Mouse (Mus musculus): Measurements from ENCODE around the gene Bahd1. TPM values are rescaled to one million over a fixed set of nuclear protein-coding genes. Genes with fewer than 3 reads are reported as not detected.

The Bahd1 gene
- polyA plus RNA-seq, 1 experiment from 2014 or later: 8.9 TPM

- H3K4me1 ChIP-seq (replicated peaks): 0 out of 2 replicates have a peak, but pooled peaks cover 4% of the 10 kb centered on the region
- WGBS: 21% methylated on average over 2 of the region's 2 CpGs
- H3K27me3 ChIP-seq: no peaks in the 10 kb centered on the region
- H3K4me2 ChIP-seq: no peak overlapping the region
- no peak for ATAC-seq (ENCODE audit: low FRiP score, low read depth)
- H3K36me3 ChIP-seq: no peaks in the 10 kb centered on the region
- H3K27ac ChIP-seq (replicated peaks): no peak overlapping the region
- no peaks in the 10 kb centered on the region for H3K9me3 ChIP-seq
- H3K9ac ChIP-seq: no peak overlapping the region
- no peak overlapping the region for H3K4me3 ChIP-seq
Measured at GRCm38 (mm10) chr2:118959644-118960043, 59.5 kb downstream of the Bahd1 start.

GRCm38 (mm10) chr2:118960413-118960812 lies 60.2 kb downstream of the Bahd1 start:
- H3K4me2 ChIP-seq: no peak overlapping the region
- H3K4me1 ChIP-seq (replicated peaks): 0 out of 2 replicates have a peak, but pooled peaks cover 4% of the 10 kb centered on the region
- 94% methylated on average over 2 of the region's 2 CpGs for WGBS
- H3K36me3 ChIP-seq: no peaks in the 10 kb centered on the region
- H3K27ac ChIP-seq (replicated peaks): no peak overlapping the region
- no peak overlapping the region for H3K9ac ChIP-seq
- no peak overlapping the region for H3K4me3 ChIP-seq
- no peaks in the 10 kb centered on the region for H3K9me3 ChIP-seq
- no peaks in the 10 kb centered on the region for H3K27me3 ChIP-seq
- ATAC-seq (ENCODE audit: low FRiP score, low read depth): no peak

DNA sequence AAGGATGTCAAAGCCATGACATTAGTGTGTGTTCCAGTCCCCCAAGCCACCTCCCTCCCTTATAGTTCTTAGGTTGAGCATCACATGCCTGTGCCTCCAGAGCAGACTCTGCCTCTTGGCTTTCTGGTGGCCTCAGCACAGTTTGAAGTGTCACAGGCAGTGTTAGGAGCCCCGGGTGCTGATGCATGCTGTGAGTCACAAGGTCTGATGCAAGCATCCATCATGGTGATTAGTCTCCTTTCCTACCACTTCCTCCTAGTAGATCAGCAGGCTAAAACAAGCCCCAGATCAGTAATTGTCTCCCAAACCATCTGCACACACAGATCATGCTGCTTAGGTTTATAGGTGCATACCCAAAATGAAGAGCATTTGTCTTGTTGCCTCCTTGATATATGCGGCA lies 61.4 kb downstream of the Bahd1 start:
- H3K4me3 ChIP-seq: no peak overlapping the region
- no peak overlapping the region for H3K4me2 ChIP-seq
- H3K4me1 ChIP-seq (replicated peaks): 0 out of 2 replicates have a peak, but pooled peaks cover 4% of the 10 kb centered on the region
- no peaks in the 10 kb centered on the region for H3K9me3 ChIP-seq
- H3K27ac ChIP-seq (replicated peaks): no peak overlapping the region
- no peaks in the 10 kb centered on the region for H3K27me3 ChIP-seq
- ATAC-seq (ENCODE audit: low FRiP score, low read depth): no peak
- no peaks in the 10 kb centered on the region for H3K36me3 ChIP-seq
- WGBS: 36% methylated on average over 2 of the region's 2 CpGs
- H3K9ac ChIP-seq: no peak overlapping the region

GRCm38 (mm10) chr2:118963007-118963675 lies 63.0 kb downstream of the Bahd1 start:
- 0 out of 2 replicates have a peak, but pooled peaks cover 4% of the 10 kb centered on the region for H3K4me1 ChIP-seq (replicated peaks)
- no peak for ATAC-seq (ENCODE audit: low FRiP score, low read depth)
- no peaks in the 10 kb centered on the region for H3K27me3 ChIP-seq
- H3K4me2 ChIP-seq: no peak overlapping the region
- no peak overlapping the region for H3K9ac ChIP-seq
- H3K27ac ChIP-seq (replicated peaks): no peak overlapping the region
- H3K9me3 ChIP-seq: no peaks in the 10 kb centered on the region
- 59% methylated on average over 9 of the region's 9 CpGs for WGBS
- no peaks in the 10 kb centered on the region for H3K36me3 ChIP-seq
- no peak overlapping the region for H3K4me3 ChIP-seq

GRCm38 (mm10) chr2:118963676-118964012 lies 63.5 kb downstream of the Bahd1 start:
- H3K27ac ChIP-seq (replicated peaks): no peak overlapping the region
- ATAC-seq (ENCODE audit: low FRiP score, low read depth): no peak
- H3K4me2 ChIP-seq: peak overlapping the region; percentile 7; the same call in 1 of the 2 replicates
- no peak overlapping the region for H3K4me3 ChIP-seq
- H3K4me1 ChIP-seq (replicated peaks): 0 out of 2 replicates have a peak, but pooled peaks cover 4% of the 10 kb centered on the region
- H3K9ac ChIP-seq: no peak overlapping the region
- H3K9me3 ChIP-seq: no peaks in the 10 kb centered on the region
- H3K27me3 ChIP-seq: no peaks in the 10 kb centered on the region
- no peaks in the 10 kb centered on the region for H3K36me3 ChIP-seq
- WGBS: 53% methylated on average over 7 of the region's 7 CpGs

DNA sequence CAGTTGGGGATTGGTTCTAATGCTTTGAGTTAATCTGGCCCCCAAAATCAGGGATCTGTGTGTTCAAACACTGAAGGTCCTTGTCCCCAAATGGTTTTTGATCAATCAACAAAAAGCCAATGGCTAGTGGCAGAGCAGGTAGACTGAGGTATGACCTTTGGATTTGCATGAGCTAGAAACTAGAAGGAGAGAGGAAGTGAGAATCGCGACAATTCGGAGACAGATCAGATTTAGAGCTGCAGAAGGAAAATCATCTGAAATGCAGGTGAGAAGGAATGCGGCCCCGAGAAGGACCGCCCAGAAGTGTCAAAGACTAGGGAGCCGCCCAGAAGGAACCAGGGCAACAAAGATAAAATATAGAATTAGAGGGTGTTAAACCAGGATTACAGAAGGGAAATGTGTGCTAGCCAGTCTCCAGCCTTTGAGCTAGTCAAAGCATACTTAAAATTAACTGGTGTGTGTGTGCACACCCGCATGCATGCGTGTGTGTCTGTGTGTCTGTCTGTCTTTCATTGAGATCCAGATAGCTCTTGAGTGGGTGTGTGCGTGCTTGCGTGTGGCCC lies 69.5 kb downstream of the Bahd1 start:
- H3K4me2 ChIP-seq: no peak overlapping the region
- H3K4me3 ChIP-seq: no peak overlapping the region
- WGBS: 91% methylated on average over 11 of the region's 11 CpGs
- no peaks in the 10 kb centered on the region for H3K9me3 ChIP-seq
- no peak for ATAC-seq (ENCODE audit: low FRiP score, low read depth)
- no peak overlapping the region for H3K27ac ChIP-seq (replicated peaks)
- peaks cover 3% of the 10 kb centered on the region for H3K4me1 ChIP-seq (replicated peaks)
- peaks cover 19% of the 10 kb centered on the region for H3K27me3 ChIP-seq
- no peak overlapping the region for H3K9ac ChIP-seq
- H3K36me3 ChIP-seq: no peaks in the 10 kb centered on the region

- Histone ChIP-seq H3K4me1 (replicated peaks) (peaks cover 15% of the 10 kb centered on the region), H3K9me3 (no peaks in the 10 kb centered on the region), H3K27ac (replicated peaks) (no peak overlapping the region), H3K27me3 (peaks cover 27% of the 10 kb centered on the region), H3K4me2 (peak overlapping the region; percentile 88), H3K9ac (no peak overlapping the region), H3K36me3 (no peaks in the 10 kb centered on the region), H3K4me3 (no peak overlapping the region)
- WGBS: 81% methylated on average over 5 of the region's 5 CpGs
- ATAC-seq (ENCODE audit: low FRiP score, low read depth): no peak
Measured at GRCm38 (mm10) chr2:118972048-118972447, 71.9 kb downstream of the Bahd1 start.

GRCm38 (mm10) chr2:118972687-118973376 lies 72.7 kb downstream of the Bahd1 start:
- H3K4me2 ChIP-seq: peak overlapping the region; percentile 88
- peak; percentile 82 for ATAC-seq (ENCODE audit: low FRiP score, low read depth)
- H3K27me3 ChIP-seq: peaks cover 34% of the 10 kb centered on the region
- H3K36me3 ChIP-seq: no peaks in the 10 kb centered on the region
- H3K4me1 ChIP-seq (replicated peaks): peaks cover 15% of the 10 kb centered on the region
- peak overlapping the region; percentile 42 for H3K4me3 ChIP-seq
- peak overlapping the region; percentile 28; the same call in 1 of the 2 replicates for H3K9ac ChIP-seq
- H3K27ac ChIP-seq (replicated peaks): no peak overlapping the region
- H3K9me3 ChIP-seq: no peaks in the 10 kb centered on the region
- under 1% methylated on average over 33 of the region's 33 CpGs for WGBS

Other genes starting within 250 kb of the Bahd1 start
- 46.9 and 48.6 TPM in 2 replicates for gene Pak6, start 237.1 kb upstream of the Bahd1 start, polyA plus RNA-seq (2015; fragmentation: Nextera tagmentation; extraction: Ambion mirVana)
- 0.05 TPM in 1 of 2 replicates, not detected in the other for gene Ankrd63, start 196.4 kb upstream of the Bahd1 start, polyA plus RNA-seq (2015; fragmentation: Nextera tagmentation; extraction: Ambion mirVana)
- 0.80 and 0.96 TPM in 2 replicates for gene Plcb2, start 171.9 kb upstream of the Bahd1 start, polyA plus RNA-seq (2015; fragmentation: Nextera tagmentation; extraction: Ambion mirVana)
- gene Inafm2, start 154.6 kb upstream of the Bahd1 start, polyA plus RNA-seq (2015; fragmentation: Nextera tagmentation; extraction: Ambion mirVana): 18.9 and 20.6 TPM in 2 replicates
- 1.0 and 1.5 TPM in 2 replicates for gene Ccdc9b, start 137.7 kb upstream of the Bahd1 start, polyA plus RNA-seq (2015; fragmentation: Nextera tagmentation; extraction: Ambion mirVana)
- gene Phgr1, start 127.6 kb upstream of the Bahd1 start, polyA plus RNA-seq (2015; fragmentation: Nextera tagmentation; extraction: Ambion mirVana): not detected in 2 replicates
- gene Disp2, start 120.7 kb upstream of the Bahd1 start, polyA plus RNA-seq (2015; fragmentation: Nextera tagmentation; extraction: Ambion mirVana): 71.6 and 73.5 TPM in 2 replicates
- 23.0 and 35.1 TPM in 2 replicates for gene Knstrn, start 86.4 kb upstream of the Bahd1 start, polyA plus RNA-seq (2015; fragmentation: Nextera tagmentation; extraction: Ambion mirVana)
- 45.4 and 51.8 TPM in 2 replicates for gene Ivd, start 38.4 kb upstream of the Bahd1 start, polyA plus RNA-seq (2015; fragmentation: Nextera tagmentation; extraction: Ambion mirVana)
- gene Chst14, start 26.1 kb downstream of the Bahd1 start, polyA plus RNA-seq (2015; fragmentation: Nextera tagmentation; extraction: Ambion mirVana): 6.2 and 6.9 TPM in 2 replicates
- 37.0 and 39.0 TPM in 2 replicates for gene Ccdc32, start 129.0 kb downstream of the Bahd1 start, polyA plus RNA-seq (2015; fragmentation: Nextera tagmentation; extraction: Ambion mirVana)
- gene Rpusd2, start 134.4 kb downstream of the Bahd1 start, polyA plus RNA-seq (2015; fragmentation: Nextera tagmentation; extraction: Ambion mirVana): 3.7 and 4.8 TPM in 2 replicates
- gene Knl1, start 146.7 kb downstream of the Bahd1 start, polyA plus RNA-seq (2015; fragmentation: Nextera tagmentation; extraction: Ambion mirVana): 10.3 and 11.8 TPM in 2 replicates
- 11.7 and 12.7 TPM in 2 replicates for gene Rad51, start 212.4 kb downstream of the Bahd1 start, polyA plus RNA-seq (2015; fragmentation: Nextera tagmentation; extraction: Ambion mirVana)

Data from hindbrain, embryonic 15.5 days (tissue).